Mouse (Mus musculus) embryonic facial prominence, embryonic 14.5 days (tissue): ENCODE results near the gene Tmem108. TPM values are rescaled to one million over a fixed set of nuclear protein-coding genes. Genes with fewer than 3 reads are reported as not detected.

Source experiments
- ATAC-seq: fragments of 200-750 bp; cut with Nextera tagmentation; 2 replicates; pipeline ENCODE4 v1.8.0; 2017; ENCODE audit warnings: low read depth, moderate number of reproducible peaks, moderate TSS enrichment
- DNase-seq: peaks from one replicate; pipeline ENCODE4 v3.0.0-alpha.2; 2015; ENCODE audit warnings: low spot score
- H3K27ac ChIP-seq: fragments of 300-500 bp; sonication (generic); replicated peaks from 2 replicates; pipeline ENCODE4 v1.5.1; 2014; ENCODE audit warnings: low read depth, mild to moderate bottlenecking, low read length, moderate library complexity
- H3K27me3 ChIP-seq: fragments of 300-500 bp; sonication (generic); replicated peaks from 2 replicates; pipeline ENCODE4 v1.6.1; 2014; ENCODE audit warnings: low read length; ENCODE audit not compliant: control insufficient read depth, insufficient read depth
- H3K36me3 ChIP-seq: fragments of 300-500 bp; sonication (generic); 2 replicates; pipeline ENCODE4 v1.6.1; 2014; ENCODE audit warnings: low read length, mixed read lengths; ENCODE audit not compliant: control insufficient read depth, insufficient read depth
- H3K4me1 ChIP-seq: fragments of 300-500 bp; sonication (generic); 2 replicates; pipeline ENCODE4 v1.6.1; 2014; ENCODE audit warnings: antibody characterized with exemption, low read length; ENCODE audit not compliant: control insufficient read depth, insufficient read depth
- H3K4me2 ChIP-seq: fragments of 300-500 bp; sonication (generic); 2 replicates; pipeline ENCODE4 v1.6.1; 2014; ENCODE audit warnings: low read depth, mild to moderate bottlenecking, low read length, moderate library complexity, mixed read lengths
- H3K4me3 ChIP-seq: fragments of 300-500 bp; sonication (generic); 2 replicates; pipeline ENCODE4 v1.5.1; 2014; ENCODE audit warnings: low read depth, mild to moderate bottlenecking, low read length
- H3K9ac ChIP-seq: fragments of 300-500 bp; sonication (generic); 2 replicates; pipeline ENCODE4 v1.6.1; 2014; ENCODE audit warnings: low read depth, mild to moderate bottlenecking, low read length, moderate library complexity, mixed read lengths
- H3K9me3 ChIP-seq: fragments of 300-500 bp; sonication (generic); 2 replicates; pipeline ENCODE4 v1.6.1; 2016; ENCODE audit warnings: low read length; ENCODE audit not compliant: control insufficient read depth
- WGBS: fragments of 180-500 bp; shearing (Covaris S2); extraction: QIAGEN DNeasy Blood & Tissue Kit; methylation state at CpG from one replicate; pipeline ENCODE4 v1.1.7; 2014; 5-methylcytosine and 5-hydroxymethylcytosine counted together
- polyA plus RNA-seq: library from polyadenylated mRNA; unstranded; fragments of >200 nt; fragmentation: Nextera tagmentation; extraction: Ambion mirVana; gene quantifications from 2 replicates; pipeline ENCODE4 v1.2.1, GENCODE M21; 2014

Gene Tmem108
- polyA plus RNA-seq, 1 experiment from 2014 or later, result 9.9 TPM

- no peak overlapping the region for H3K27ac ChIP-seq
- H3K9me3 ChIP-seq, result no peaks in the 10 kb centered on the region
- WGBS, result 84% methylated on average over 4 of the region's 4 CpGs
- H3K4me2 ChIP-seq, result no peak overlapping the region
- H3K4me1 ChIP-seq, result no peaks in the 10 kb centered on the region
- H3K4me3 ChIP-seq, result no peak overlapping the region
- H3K27me3 ChIP-seq, result no peaks in the 10 kb centered on the region
- H3K36me3 ChIP-seq, result no peaks in the 10 kb centered on the region
- ATAC-seq, result no peak
- no peak for DNase-seq
- H3K9ac ChIP-seq, result no peak overlapping the region
Measured at GRCm38 (mm10) chr9:103591962-103592361, 169.7 kb downstream of the Tmem108 start.

DNA sequence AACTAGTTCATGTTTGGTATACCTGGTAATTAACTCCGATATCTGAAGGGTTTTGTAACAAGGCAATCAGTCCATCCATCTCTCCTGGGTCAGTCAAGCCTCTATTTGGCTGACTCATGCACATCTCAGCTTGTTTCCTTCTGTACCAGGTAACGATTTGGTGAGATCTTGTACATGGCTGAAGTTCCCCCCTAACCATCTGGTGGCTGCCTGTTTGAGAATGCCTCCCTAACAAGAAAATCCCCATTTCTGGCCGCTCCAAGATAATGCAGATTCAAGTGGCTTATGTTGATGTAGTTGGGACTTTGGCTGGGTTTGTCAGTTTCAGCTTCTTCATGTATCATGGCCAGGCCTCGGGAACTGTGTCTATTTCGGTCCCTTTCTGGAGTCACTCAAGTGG, 170.8 kb downstream of the Tmem108 start:
- no peaks in the 10 kb centered on the region for H3K36me3 ChIP-seq
- WGBS, result 88% methylated on average over 5 of the region's 5 CpGs
- H3K27me3 ChIP-seq, result no peaks in the 10 kb centered on the region
- ATAC-seq, result no peak
- no peak overlapping the region for H3K27ac ChIP-seq
- H3K4me1 ChIP-seq, result no peaks in the 10 kb centered on the region
- H3K9ac ChIP-seq, result no peak overlapping the region
- no peak for DNase-seq
- H3K9me3 ChIP-seq, result 0 out of 2 replicates have a peak, but pooled peaks cover 3% of the 10 kb centered on the region
- H3K4me2 ChIP-seq, result no peak overlapping the region
- H3K4me3 ChIP-seq, result no peak overlapping the region

GRCm38 (mm10) chr9:103584865-103585264, 176.8 kb downstream of the Tmem108 start:
- H3K27ac ChIP-seq, result no peak overlapping the region
- no peak overlapping the region for H3K4me3 ChIP-seq
- 0 out of 2 replicates have a peak, but pooled peaks cover 3% of the 10 kb centered on the region for H3K9me3 ChIP-seq
- H3K27me3 ChIP-seq, result no peaks in the 10 kb centered on the region
- H3K36me3 ChIP-seq, result no peaks in the 10 kb centered on the region
- no peak for DNase-seq
- 65% methylated on average over 4 of the region's 4 CpGs for WGBS
- H3K4me2 ChIP-seq, result no peak overlapping the region
- H3K9ac ChIP-seq, result no peak overlapping the region
- no peaks in the 10 kb centered on the region for H3K4me1 ChIP-seq
- no peak for ATAC-seq

DNA sequence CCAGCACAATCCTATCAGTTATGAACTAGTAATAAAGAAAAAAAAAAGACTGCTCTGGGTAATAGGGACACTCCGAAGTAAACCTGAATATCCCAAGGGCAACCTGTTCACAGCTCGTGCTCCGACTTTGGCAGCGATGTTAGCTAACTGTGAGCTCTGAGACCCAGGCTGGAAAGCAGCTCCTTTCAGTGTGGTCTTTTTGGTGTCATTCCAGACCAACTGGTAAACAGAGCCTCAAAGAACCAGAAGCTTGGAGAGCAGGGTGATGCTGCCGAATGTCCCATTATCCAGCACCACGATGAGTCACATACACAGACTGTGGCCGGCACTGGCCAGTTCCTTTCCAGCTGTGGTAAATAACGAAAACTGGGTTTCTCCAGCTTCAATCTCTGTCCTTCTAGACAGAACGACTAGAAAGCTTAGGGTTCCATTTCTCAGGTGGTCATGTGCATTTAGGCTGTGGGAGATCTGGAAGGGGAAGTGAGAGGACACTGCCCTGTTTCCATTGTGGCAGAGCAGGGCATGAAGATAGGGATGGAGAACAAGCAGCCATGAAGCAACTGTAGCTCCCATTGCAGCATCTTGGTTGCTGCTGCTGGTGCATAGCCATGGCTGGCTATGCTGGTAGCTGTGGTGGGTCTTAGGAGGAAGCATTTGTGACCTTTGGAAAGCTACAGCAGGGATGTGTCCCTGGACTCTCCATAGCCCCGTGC, 179.2 kb downstream of the Tmem108 start:
- H3K4me1 ChIP-seq, result no peaks in the 10 kb centered on the region
- no peaks in the 10 kb centered on the region for H3K27me3 ChIP-seq
- DNase-seq, result no peak
- H3K9ac ChIP-seq, result no peak overlapping the region
- H3K27ac ChIP-seq, result no peak overlapping the region
- ATAC-seq, result no peak
- H3K4me3 ChIP-seq, result no peak overlapping the region
- H3K9me3 ChIP-seq, result 0 out of 2 replicates have a peak, but pooled peaks cover 3% of the 10 kb centered on the region
- no peaks in the 10 kb centered on the region for H3K36me3 ChIP-seq
- no peak overlapping the region for H3K4me2 ChIP-seq
- WGBS, result 86% methylated on average over 10 of the region's 10 CpGs

- H3K4me1 ChIP-seq, result no peaks in the 10 kb centered on the region
- no peak overlapping the region for H3K9ac ChIP-seq
- H3K9me3 ChIP-seq, result no peaks in the 10 kb centered on the region
- H3K4me2 ChIP-seq, result no peak overlapping the region
- no peaks in the 10 kb centered on the region for H3K36me3 ChIP-seq
- DNase-seq, result no peak
- no peaks in the 10 kb centered on the region for H3K27me3 ChIP-seq
- H3K4me3 ChIP-seq, result no peak overlapping the region
- no peak for ATAC-seq
- WGBS, result 90% methylated on average over 6 of the region's 6 CpGs
- no peak overlapping the region for H3K27ac ChIP-seq
Measured at GRCm38 (mm10) chr9:103580621-103581020, 181.0 kb downstream of the Tmem108 start.

DNA sequence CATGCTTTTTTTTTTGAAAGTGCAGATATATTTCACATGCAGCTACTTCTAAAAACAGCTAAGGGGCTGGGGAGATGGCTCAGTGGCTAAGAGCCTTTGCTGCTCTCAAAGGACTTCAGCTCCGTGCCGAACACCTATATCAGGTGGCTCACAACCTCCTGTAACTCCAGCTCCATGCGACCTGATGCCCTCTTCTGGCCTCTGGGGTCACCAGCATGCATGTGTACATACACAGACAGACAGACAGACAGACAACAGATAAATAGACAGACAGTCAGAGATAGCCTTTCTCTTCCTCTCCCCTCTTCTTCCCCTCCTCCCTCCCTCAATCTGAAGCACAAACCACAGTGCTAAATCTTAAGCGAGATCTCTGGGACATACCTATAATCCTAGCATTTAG, 181.5 kb downstream of the Tmem108 start:
- Histone ChIP-seq H3K27ac (no peak overlapping the region), H3K36me3 (no peaks in the 10 kb centered on the region), H3K4me1 (no peaks in the 10 kb centered on the region), H3K4me2 (no peak overlapping the region), H3K9ac (no peak overlapping the region), H3K9me3 (no peaks in the 10 kb centered on the region), H3K27me3 (no peaks in the 10 kb centered on the region), H3K4me3 (no peak overlapping the region)
- DNase-seq (no peak), ATAC-seq (no peak)
- 94% methylated on average over 4 of the region's 4 CpGs for WGBS

DNA sequence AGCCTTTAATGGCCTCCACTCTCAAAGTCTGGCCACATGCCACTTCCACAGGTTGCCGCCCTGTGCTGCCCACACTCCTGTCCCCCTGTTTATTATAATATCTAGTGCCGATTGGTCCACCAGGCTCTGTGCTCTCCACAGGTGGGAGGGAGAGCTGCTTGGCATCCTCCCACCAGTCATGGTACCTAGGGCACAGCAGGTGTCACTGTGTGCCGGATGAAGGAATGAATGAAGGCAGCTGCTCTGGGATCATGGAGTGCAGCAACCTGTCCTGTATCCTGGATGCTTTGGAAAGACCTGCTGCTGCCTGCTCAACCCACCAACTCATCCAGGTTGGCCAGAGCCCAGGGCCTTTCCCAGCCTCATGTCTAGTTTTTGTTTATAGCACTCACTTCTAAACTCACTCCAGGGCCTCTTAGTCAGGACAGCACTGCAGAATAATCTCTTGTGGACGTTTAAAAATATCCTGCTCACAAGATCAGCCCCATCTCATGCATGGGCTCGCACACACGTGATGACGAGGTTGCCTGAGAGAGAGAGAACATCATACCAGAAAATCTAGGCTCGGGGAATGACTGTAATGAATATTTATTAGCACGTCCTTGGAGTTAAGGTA, 182.1 kb downstream of the Tmem108 start:
- 83% methylated on average over 9 of the region's 9 CpGs for WGBS
- Histone ChIP-seq H3K4me3 (no peak overlapping the region), H3K4me1 (peaks cover 3% of the 10 kb centered on the region), H3K27me3 (no peaks in the 10 kb centered on the region), H3K4me2 (no peak overlapping the region), H3K27ac (no peak overlapping the region), H3K36me3 (no peaks in the 10 kb centered on the region), H3K9ac (no peak overlapping the region), H3K9me3 (no peaks in the 10 kb centered on the region)
- ATAC-seq, result no peak
- DNase-seq, result no peak

DNA sequence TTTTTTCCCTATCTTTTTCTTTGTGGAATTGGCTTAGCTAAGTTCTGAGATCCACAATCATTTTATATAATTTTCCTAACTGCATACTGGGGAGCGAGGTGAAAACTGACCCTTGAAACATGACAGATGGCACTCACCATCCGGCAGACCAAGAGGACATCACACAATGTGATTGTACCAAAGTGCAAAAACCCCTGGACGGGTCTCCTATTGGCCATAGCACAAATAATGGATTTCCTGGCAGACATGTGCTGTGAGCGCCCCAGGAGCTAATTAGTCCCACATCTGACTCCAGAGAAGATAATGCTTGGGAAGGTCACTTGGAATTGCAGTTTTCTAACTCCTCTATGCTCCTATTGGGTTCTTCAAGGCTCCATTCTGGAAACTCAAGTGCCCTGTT, 183.9 kb downstream of the Tmem108 start:
- Histone ChIP-seq H3K9me3 (no peaks in the 10 kb centered on the region), H3K4me2 (no peak overlapping the region), H3K36me3 (no peaks in the 10 kb centered on the region), H3K27ac (no peak overlapping the region), H3K9ac (no peak overlapping the region), H3K4me1 (peaks cover 9% of the 10 kb centered on the region), H3K4me3 (no peak overlapping the region), H3K27me3 (no peaks in the 10 kb centered on the region)
- DNase-seq (no peak), ATAC-seq (no peak)
- WGBS, result 54% methylated on average over 4 of the region's 4 CpGs

DNA sequence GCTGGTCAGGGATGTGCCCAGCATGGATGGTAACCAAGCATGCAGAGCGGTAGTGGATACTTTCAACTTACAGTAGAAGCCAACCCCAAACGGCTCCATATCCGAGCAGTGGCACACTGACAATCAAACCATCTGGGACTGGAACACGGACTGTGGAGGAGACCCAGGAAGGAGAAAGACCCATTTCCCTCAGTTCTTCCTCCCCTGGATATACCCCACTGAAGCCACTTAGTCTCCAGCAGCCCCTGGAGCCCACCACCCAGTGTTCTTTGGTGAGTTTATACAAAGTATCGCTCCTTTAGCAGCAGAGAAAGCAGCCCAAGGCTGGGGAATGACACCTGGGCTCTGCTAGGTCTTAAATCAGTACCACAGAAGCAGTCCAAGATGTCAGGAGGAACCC, 184.5 kb downstream of the Tmem108 start:
- H3K9ac ChIP-seq, result no peak overlapping the region
- no peak overlapping the region for H3K27ac ChIP-seq
- H3K27me3 ChIP-seq, result no peaks in the 10 kb centered on the region
- H3K9me3 ChIP-seq, result no peaks in the 10 kb centered on the region
- WGBS, result 91% methylated on average over 5 of the region's 5 CpGs
- H3K36me3 ChIP-seq, result no peaks in the 10 kb centered on the region
- DNase-seq (no peak), ATAC-seq (no peak)
- H3K4me3 ChIP-seq, result no peak overlapping the region
- no peak overlapping the region for H3K4me2 ChIP-seq
- H3K4me1 ChIP-seq, result peaks cover 9% of the 10 kb centered on the region
